Mouse (Mus musculus) mouse trophoblast stem cell (cell line): ENCODE results near the gene 1700013G24Rik.
"Not testable (repeated sequence)": the region's sequence is repeated elsewhere in the genome, so short reads cannot be mapped to it uniquely, and the experiment has no call there.

Experiments used
- in situ Hi-C, 2 experiments: fragments of 300-500 bp; cut with MseI, MboI; formaldehyde crosslinking; loops; 2 replicates in 1 of 2; 3 replicates in 1 of 2; pipeline ENCODE4 v1.15.1; 2025

1700013G24Rik gene

GRCm38 (mm10) chr4:137453234-137453767, at the start of gene 1700013G24Rik:
1700013G24Rik (plus strand) TSS chr4:137453284.
- in situ Hi-C loops = no loop called here

- in situ Hi-C loops = no loop called here
Observed at GRCm38 (mm10) chr4:137405571-137405970, 47.5 kb upstream of the 1700013G24Rik start.

- in situ Hi-C loops = no loop called here
Observed at GRCm38 (mm10) chr4:137409691-137410090, 43.4 kb upstream of the 1700013G24Rik start, which contains the start of gene Cela3a. Cela3a (minus strand) TSS chr4:137409791.

DNA sequence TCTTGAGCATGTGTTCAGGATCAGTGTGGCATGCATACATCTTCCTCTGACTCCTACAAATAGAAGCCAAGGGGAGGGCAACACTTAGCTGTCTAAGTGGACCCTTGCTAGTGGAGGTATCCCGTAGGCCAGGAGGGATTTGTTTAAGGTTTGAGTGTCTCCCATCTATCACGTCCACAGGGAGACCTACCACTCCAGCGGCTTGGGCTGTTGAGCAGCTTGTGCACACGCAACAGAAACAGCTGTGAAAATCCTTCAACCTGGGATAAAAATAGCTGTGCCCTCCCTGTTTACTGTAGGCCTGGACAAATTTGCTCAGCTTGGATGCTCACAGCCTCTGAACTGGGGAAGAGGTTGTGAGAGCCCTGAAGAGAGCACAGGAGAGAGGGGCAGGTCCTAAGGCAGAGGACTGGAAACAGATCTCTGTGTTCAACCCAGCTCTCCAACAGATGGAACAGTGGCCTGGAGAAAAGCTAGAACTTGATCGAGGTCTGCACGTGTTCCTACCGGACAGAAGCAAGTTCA, 40.8 kb upstream of the 1700013G24Rik start:
- in situ Hi-C loops = not testable (repeated sequence)

GRCm38 (mm10) chr4:137414936-137415335, 38.1 kb upstream of the 1700013G24Rik start:
- in situ Hi-C loops = no loop called here

DNA sequence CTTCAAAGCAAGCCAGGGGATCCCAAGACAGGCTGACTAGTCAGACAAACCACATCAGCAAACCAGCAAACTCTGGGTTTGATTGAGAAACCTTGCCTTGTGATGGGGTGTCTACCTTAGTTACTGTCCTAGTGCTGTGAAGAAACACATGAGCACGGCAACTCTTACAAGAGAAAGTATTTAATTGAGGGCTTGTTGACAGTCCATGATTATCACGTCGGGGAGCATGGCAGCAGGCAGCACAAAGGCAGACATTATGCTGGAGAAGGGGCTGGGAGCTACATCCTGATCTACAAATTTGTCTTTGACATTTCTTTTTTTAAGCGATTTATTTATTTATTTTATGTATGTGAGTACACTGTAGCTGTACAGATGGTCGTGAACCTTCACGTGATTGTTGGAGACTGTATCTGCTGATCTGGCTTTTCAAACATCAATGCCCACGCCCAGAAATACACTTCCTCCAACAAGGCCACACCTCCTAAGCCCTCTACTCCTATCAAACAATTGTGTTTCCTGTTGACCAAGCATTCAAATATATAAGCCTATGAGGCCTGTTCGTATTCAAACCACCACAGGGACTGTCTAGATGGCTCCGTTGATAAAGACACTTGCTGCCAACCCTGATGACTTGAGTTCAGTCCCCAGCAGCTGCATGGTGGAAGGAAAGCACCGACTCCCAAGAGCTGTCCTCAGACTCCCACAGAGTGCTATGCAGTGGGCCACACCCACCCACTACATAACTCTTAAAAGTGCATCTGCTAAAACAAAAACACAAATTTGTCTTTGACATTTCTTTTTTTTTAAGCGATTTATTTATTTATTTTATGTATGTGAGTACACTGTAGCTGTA, 35.1 kb upstream of the 1700013G24Rik start:
- in situ Hi-C loops = no loop called here

DNA sequence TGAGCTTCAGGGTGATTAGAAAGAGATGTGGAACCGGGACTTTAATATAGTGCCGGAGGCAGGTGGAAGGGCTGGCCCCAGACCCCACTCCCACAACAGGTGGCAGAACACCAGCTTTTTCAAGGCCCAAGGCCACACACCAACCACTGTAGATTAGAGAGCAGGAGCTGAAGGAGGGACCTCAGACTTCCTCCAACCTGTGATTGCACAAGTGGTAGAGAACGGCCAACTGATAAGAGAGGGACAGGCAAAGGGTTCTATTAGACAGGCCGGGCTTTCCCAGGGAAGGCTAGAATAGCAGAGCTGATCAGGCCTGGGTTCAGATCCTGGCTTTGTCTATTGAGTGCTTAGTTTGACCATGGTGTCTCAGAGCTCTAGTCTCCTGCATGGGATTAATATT, 22.6 kb upstream of the 1700013G24Rik start, which contains the start of gene Cela3b:
TSS of gene Cela3b (minus strand) at position 39 of the 400 bp plus-strand sequence.
- in situ Hi-C loops = no loop called here

DNA sequence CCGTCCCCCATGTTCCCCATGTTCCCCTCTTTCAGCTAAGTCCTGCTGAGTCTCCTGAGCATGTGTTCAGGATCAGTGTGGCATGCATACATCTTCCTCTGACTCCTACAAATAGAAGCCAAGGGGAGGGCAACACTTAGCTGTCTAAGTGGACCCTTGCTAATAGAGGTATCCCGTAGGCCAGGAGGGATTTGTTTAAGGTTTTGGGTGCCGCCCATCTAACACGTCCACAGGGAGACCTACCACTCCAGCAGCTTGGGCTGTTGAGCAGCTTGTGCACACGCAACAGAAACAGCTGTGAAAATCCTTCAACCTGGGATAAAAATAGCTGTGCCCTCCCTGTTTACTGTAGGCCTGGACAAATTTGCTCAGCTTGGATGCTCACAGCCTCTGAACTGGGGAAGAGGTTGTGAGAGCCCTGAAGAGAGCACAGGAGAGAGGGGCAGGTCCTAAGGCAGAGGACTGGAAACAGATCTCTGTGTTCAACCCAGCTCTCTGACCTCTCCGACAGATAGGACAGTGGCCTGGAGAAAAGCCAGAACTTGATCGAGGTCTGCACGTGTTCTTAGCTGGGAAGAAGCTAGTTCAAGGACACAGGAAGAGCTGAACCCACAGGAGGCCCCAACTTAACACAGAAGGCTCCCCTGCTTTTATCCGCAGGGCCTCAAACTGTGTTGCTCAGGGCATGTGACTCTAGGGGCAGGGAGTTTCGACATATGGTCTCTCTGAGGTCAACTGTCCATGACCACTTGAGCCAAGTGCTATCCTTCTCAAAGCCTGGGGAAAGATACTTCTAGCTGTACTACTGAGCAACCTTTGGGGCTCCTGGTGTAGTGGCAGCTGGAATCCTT, 20.2 kb upstream of the 1700013G24Rik start:
- in situ Hi-C loops = not testable (repeated sequence)

DNA sequence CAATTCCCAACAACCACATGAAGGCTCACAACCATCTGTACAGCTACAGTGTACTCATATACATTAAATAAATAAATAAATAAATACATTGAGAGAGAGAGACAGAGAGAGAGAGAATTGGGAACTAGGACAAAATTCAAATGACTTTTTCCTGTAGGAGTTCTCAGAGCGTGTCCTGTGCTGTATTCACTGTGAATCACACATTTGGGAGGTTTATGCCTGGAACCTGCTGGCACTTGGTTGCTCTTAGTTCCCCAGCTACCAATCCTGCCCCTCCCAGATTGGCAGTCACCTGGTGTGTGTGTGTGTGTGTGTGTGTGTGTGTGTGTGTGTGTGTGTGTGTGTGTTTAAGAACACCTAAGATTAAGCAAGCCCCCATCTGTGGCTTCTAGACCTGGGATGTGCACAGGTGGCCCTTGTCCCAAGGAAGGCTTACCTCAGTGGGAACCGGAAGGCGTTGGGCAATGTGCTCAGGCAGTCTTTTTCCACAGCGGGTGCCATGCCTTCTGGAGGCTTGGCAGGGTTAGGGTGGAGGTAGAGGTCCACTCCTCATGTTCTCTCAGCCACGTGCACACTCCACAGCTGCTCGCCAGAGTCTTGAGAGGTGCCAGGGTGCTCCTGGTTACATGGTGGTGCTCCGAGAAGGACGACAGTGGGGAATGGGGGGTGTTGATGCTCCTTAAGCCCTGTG, 16.0 kb upstream of the 1700013G24Rik start:
- in situ Hi-C loops = no loop called here

GRCm38 (mm10) chr4:137438842-137439241, 14.2 kb upstream of the 1700013G24Rik start:
- in situ Hi-C loops = no loop called here

DNA sequence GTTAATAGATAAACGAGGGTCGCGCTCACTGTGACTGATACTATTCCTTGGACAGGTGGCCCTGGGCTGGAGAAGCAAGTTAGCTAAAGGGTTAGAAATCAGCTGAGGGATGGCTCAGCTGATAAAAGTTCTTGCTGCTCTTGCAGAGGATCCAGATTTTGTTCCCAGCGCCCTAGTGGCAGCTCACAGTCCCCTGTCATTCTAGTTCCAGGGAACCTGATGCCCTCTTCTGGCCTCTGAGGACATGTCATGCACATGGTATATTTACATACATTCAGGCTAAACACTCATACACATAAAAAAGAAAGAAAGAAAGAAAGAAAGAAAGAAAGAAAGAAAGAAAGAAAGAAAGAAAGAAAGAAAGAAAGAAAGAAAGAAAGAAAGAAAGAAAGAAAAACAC, 11.8 kb upstream of the 1700013G24Rik start:
- in situ Hi-C loops = no loop called here

DNA sequence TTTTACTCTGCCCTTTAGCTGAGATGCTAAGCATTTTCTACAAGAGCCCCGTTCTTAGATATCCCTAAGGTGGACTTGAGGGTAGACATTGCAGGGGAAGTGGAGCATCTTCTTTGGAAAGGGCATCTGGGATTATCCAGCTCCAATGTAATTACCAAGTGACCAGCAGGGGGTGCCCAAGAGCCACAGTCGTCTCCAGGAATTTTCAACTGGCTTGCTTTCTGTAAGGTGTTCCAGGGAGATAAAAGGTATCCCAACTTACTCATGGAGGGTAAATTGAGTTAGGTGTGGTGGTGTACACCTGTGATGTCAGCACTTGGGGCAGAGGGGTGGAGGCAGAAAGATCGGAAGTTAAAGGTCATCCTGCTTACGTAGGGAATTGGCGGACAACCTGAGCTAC, 9.5 kb upstream of the 1700013G24Rik start:
- in situ Hi-C loops = no loop called here

GRCm38 (mm10) chr4:137445881-137446280, 7.2 kb upstream of the 1700013G24Rik start:
- in situ Hi-C loops = no loop called here

- in situ Hi-C loops = no loop called here
Observed at GRCm38 (mm10) chr4:137447363-137448196, 5.5 kb upstream of the 1700013G24Rik start.

DNA sequence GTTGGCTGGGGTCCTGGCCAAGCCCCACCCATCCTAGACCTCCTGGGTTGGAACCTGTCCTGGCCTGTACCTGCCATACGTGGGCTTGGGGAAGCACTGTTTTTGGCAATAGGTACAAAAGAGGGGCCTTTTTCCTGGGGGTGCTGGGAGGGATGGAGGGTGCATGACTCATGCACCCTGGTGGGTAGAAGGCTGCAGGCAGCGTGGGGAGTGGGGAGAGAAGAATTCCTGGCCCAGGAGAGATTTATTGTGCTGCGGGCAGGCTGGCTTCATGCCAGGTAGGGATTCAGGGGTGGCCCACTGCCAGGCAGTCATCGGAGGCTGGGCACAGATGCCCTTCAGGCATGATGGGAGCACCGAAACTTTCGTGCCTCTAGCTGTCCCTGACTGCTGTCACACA, 4.9 kb upstream of the 1700013G24Rik start:
- in situ Hi-C loops = no loop called here

GRCm38 (mm10) chr4:137448641-137449040, 4.4 kb upstream of the 1700013G24Rik start:
- in situ Hi-C loops = no loop called here

DNA sequence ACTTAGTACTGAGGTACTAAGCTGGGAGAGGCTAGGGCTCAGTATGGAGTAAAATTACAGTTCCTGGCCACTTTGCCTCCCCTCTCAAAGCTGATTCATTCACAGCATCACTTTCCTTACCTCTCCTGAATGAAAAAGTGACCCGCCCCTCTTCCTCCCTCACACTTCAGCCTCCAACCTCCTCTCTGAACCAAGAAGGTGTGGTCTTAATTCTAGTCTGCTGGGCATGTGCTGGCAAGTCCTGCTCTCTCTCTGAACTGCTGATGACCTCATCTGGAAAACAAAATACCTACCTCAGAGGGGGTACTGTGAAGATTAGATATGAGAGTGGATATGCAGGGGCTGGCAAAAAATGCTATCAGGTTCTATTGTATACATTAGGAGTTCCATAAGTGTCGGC, 4.0 kb upstream of the 1700013G24Rik start:
- in situ Hi-C loops = no loop called here

- in situ Hi-C loops = no loop called here
Observed at GRCm38 (mm10) chr4:137449715-137450114, 3.4 kb upstream of the 1700013G24Rik start.

DNA sequence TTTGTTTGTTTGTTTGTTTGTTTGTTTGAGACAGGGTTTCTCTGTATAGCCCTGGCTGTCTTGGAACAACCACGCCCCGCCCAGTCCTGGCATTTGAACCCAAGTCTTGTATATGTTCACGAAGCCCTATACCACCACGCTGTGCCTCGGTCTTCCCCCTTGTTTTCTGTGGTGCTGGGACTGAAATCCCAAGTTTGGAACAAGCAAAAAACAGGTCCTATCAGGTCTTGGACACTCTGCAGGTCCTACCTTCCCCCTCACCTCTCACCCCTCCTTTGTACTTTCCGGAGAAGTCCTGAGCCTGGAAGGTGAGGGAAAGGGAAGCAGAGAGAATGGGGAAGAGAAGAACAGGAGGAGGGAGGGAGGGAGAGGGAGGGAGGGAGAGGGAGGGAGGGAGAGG, 894 bp upstream of the 1700013G24Rik start:
- in situ Hi-C loops = no loop called here

DNA sequence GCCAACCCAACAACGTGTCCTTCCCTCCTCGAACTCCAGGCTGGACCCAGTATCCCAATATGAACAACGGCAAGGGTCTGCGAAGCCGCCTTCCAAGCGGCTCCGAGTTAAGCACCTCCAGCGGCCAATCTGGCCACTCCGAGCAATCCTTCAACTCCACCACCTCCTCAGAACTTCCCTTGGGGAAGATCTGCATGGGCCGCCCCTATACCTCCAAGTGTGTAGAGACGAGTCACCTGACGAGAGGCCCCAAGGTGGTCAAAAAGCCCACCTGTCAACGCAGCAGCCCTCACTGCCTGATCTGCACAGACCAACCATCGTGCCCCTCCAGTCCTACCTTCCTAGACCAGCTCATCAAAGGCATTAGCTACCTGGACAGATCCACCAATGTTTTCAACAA, 1.5 kb downstream of the 1700013G24Rik start:
- in situ Hi-C loops = no loop called here
